Mouse (Mus musculus) kidney, adult 9 months (tissue): ENCODE results near the gene Crat.
A peak's percentile ranks its signal among the peaks of the same experiment; 100 is the strongest.

Experiments
- DNase-seq: peaks from one replicate; pipeline ENCODE4 v3.0.0; 2022

Crat gene

DNA sequence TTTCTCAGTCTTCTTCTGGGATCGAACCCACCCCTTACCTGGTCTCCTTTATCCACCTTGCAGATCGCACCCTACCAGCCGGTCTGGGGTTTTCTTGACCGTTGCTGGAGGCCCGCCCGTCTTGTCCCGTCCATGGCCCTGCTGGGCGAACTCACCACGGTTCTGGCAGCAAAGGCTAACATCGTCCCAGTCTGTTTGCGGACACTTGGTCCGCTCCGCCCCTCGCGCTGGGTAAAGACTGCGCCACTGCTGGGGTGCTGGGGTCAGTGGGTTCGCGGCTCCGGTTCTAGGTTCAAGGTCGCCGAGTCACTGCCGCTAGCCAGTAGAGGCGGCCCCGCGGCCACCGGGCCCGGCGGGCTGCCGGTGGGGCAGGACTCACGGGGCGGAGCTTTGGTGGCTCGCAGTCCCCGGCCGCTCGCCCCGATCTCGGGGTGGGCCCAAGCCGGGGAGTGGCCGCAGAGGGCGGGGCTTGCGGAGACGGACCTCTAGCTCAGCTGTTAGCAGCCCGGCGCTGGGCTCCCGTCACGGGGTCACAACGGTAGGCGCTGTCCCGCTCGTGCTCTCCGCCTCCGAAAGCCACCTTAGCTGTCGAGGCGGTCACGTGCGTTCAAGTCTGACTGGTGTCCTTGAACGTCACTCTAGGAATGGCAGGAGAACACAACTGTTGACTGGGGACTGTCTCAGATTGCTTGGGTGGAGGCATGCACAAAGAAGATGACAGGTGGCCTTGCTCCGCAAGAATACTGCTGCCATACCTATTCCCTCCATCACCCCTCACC lies at the start of gene Crat:
Gene Crat (minus strand): TSS at position 657 of the 779 bp plus-strand sequence.
- peak; percentile 98 for DNase-seq

DNA sequence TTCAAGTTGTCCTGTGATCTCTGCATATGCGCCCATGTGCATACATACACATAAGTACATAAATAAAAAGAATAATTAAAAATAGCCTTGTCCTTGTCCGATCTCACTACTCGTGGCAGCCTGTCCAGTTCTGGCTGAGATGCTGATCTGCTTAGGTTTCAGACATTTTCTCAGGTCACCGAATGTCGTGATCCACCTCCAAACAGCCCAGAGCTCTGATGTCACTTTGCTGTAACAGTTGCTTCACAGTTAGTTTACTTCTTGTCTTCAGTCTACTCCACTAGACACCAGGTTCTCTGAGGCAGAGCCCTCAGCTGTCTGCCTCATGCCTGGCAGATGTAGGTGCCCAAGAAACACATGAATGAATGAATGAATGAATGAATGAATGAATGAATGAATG lies 48.8 kb upstream of the Crat start:
- no peak for DNase-seq

DNA sequence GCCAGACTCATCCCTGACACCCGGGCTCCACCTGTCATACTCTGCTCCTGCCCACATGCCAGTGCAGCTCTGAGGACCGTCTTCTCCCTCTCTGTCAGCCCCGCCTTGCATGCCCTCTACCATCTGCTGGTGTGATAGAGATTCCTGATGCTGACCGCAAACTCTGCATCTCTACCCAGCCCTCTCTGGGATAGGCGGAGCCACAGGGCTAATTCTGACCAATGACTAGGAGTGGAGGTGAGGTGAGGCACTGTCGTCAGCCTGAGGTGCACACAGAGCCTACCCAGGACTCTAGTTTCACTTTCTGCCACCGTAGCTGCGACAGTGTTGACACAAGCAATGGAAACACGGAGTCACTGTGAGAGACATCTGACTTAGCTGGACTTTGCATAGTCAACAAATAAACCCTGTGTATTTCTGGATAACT lies 48.3 kb upstream of the Crat start:
- peak; percentile 85 for DNase-seq

DNA sequence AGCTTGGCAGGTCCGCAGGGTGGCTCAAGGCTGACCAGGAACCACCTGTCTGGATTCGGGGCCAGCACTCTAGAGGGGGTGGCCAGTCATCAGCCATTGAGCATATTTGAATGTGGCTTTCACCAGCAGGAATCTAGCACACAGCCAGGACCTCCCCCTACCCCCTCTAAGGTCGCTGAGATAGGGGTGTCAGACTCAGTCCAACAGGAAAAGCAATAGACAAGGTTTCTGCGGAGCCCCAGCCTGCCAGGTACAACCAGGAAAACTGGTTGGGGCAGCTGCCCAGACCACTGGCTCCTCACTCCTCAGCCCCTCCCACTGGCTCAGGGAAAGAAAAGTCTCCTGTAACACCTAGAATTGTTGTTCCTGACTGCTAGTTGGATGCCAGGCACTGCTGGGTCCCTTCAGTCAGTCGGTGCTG lies 47.7 kb upstream of the Crat start:
- DNase-seq = peak; percentile 79

DNA sequence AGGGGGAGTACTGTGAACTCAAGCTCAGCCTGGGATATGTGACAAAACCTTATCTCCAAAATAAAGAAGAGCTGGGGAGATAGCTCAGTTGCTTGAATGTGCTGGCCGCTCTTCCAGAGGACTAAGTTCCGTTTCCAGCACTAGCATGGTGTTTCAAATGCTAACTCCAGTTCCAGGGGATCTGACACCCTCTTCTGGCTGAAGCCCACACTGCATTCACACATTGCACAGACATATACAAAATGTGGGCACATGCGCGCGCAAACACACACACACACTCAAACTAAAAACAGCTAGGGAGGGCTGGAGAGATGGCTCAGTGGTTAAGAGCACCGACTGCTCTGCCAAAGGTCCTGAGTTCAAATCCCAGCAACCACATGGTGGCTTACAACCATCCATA lies 43.6 kb upstream of the Crat start:
- no peak for DNase-seq

DNA sequence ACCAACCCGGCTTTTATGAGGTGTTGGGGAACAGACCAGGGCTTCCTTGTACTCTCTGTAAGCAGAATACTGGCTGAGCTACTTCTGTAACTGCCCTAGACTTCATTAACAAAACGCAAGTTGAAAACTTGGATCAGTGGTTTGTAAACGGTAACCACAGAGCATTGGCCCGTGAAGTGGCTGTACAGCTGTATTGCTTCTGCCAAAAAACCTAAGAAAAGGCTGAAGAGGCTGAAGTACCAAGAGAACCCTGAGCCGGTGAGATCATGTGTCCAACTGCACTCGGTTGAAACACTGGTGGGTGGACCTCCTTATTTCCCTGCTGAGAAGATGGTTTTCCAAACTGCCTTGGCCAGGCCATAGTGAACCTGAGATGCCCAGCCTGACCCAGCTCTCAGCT lies 42.7 kb upstream of the Crat start:
- DNase-seq = peak; percentile 90

DNA sequence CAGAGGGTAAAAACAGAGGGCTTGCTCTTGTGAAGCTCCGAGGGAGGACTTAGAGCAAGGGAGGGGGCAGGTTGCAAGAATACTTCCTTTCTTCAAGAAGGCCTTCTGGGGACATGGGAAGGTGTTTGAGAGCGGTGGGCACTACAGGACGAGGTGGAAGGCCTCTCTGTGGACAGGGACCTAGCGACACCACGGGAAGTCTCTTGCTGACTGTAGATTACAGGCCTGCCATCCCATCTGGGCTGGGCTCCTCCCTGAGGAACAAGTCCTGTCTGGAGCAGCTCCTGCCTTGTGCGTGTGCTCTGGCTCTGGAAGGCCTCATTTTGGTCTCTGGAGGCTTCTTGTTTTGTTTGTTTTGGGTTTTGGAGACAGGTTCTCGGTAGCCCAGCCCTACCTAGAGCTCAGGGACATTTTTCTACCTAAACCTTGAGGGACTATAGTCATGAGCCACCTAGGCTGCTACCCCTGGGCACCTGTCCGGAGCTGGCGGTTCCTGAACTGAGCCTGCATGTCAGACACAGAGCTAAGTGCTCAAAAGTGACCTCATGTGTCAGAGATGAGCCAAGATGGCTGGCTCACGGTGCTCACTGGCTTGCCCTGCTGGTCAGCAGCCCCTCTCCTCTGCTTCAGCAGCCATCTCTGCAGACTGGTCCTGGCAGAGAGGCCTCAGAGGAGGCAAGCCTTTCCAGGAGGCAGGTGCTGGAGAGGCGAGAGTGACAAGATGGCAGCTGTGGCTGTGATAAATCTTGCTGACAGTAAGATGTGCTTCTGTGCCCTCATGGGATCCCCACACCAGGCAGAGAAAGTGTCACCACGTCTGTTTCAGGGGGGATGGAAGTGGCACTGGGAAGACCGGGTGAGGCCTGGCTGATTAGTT lies 40.7 kb upstream of the Crat start:
- no peak for DNase-seq

DNA sequence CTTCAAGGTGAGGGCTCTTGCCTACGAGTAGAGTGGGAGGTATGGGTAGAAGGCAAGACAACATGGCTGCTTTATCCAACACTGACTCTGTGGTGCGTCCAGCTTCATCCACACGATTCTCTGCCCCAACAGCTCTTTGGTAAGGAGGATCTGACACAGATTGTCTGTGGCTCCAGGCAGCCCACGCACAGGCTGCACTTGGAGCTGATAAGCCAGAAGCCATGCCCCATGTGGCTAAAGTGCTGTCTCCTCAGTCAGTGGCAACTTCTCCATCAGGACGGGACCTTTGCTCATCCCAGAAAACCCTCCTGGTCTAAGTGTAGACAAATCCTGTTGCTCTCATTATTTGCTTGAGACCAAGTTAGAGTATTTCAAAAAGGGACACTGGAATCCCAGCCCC lies 39.0 kb upstream of the Crat start:
- no peak for DNase-seq

DNA sequence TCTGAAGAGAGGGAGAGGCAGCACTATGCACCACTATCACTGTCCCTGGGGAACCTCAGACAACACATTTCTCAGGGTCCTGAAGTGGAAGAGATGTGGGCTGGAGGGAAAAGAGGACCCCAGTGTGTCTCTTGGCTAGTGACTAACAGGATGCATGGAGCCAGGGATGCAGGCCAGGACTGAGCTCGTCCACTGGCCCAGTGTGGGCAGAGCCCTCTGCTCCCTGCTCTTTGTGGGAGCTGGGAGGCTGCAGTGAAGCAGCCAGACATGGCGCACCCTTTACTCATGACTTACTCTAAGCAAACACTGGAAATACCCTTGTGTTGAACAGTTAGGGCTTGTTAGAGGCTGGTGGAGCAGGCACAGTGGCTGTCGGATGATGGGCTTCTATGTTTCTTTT lies 38.0 kb upstream of the Crat start:
- DNase-seq = no peak

DNA sequence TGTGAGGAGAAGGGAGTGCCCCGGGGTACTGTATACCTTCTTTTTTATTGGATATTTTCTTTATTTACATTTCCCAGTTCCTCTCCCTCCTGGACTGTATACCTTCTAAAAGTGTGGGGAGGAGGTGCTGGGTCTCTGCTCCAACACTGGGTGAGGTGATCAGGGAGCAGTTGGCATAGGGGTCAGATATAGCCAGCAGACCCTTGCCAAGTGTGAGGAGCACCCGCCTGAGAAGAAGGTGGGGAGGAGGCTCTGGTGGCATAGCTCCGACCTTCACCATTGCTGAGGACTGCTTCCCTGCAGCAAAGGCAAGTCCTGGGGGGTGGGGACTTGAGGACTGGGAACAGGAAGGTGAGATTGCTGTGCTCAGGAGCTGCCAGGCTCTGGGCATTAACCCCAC lies 35.9 kb upstream of the Crat start:
- no peak for DNase-seq

DNA sequence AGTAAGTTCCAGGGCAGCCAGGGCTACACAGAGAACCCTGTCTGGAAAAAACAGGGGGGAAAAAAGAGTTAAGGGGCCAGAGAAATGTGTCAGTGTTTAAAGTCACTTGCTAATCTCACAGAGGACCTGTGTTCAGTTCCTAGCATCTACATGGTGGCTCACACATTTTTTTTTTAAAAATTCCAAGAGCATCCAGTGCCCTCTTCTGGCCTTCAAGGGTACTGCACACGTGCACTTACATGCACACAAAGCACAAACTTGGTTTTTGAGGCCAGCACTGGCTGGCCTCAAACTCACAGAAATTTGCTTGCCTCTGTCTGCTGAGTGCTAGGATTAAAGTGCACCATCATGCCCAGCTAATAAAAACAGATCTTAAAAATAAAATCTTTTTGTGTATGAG lies 34.9 kb upstream of the Crat start:
- DNase-seq = no peak

DNA sequence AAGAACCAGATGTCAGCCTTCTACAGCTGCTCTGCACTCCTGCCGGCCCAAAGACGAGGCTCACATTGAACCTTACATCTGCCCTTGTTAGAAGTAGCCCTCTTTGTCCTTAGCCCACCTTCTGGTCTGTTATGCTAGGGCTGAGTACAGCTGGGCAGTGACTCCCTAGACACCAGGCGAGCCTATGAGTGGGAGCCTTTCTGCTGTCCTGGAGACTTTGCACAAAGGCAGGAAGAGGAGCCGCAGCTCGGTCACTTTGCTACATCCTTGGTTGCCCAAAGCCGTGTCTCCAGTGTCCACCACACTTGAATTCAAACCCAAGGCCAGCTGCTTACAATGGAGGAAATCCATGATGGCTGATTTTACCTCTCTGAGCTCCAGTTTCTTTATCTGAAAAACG lies 32.8 kb upstream of the Crat start:
- no peak for DNase-seq

DNA sequence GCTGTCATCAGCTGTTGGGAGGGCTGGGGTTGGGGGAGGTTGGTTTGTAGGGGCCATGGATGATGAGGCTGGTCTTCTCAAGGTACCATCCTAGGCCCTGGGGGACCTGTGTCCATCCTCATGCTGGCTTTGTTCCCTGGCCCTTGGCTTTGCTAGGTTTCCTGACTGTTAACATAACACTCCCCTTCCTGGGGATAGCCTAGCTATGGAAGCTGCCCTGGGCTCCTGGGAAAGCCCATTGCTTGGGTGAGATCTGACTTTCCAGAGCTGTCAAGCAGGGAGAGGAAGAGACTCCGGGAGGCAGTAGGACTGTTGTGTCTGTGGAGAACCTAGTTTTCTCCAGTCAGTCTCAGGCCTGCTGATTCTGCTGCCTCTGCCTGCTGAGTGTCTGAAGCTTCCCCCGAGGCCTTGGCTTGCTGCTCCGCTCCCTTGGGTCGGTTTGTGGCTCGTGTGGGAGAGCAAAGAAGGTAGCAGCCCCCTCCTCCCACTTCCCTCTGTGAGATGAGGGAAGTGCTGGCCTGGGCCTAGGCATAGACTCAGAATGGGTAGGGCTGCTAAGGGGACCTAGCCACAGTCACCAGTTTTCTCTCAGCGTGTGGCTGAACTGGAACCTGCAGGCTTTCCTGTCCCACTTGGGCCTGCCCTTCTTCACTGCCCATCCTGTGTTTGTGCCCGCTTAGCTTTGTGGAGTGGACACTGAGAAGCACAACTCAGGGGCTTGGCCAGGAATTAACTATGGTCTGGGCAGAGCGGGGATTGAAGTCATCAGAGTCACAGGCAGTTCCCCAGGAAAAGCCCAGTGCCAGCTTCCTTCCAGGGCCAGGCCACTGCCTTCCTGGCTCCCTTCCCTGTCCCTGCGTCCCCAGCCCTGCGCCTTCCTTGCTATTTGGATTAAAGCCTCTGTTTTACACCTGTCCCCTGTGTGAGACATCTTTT lies 31.5 kb upstream of the Crat start:
- DNase-seq = no peak

DNA sequence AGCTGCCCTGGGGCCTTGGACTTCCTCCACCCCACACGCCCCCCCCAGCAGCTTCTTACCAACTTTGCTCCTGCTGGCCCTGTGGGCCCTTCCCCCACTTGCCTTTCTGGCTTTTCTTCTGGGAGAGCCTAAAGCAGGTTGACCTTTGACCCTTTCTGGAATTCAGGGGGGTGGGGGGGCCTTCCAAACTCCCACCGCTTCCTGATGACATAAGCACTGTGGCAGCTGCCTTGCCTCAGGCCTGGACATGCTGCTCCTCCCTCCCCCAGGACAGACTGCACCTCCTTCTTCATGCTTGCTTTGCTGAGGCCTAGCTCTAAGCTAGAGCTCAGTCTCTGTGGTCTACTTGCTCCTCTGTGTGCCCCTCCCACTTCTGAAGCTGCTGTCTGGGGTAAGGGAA lies 29.7 kb upstream of the Crat start:
- DNase-seq = peak; percentile 77

DNA sequence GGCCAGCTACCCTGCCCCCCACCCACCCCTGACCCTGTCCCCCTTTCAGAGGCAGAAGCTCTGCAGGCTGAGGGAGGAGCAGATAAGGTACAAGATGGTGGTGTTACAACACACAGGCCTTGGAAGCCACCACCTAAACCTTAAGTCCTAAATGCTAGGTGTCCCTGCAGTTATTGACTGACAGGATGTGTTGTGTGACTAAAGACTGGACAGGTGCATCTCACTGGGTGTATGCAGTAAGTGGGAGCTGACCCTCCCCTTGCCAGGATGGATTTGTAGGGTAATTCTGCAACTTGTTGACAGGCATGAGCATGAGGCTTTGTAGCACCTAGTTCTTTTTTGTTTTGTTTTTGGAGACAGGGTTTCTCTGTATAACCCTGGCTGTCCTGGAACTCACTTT lies 28.8 kb upstream of the Crat start:
- no peak for DNase-seq

DNA sequence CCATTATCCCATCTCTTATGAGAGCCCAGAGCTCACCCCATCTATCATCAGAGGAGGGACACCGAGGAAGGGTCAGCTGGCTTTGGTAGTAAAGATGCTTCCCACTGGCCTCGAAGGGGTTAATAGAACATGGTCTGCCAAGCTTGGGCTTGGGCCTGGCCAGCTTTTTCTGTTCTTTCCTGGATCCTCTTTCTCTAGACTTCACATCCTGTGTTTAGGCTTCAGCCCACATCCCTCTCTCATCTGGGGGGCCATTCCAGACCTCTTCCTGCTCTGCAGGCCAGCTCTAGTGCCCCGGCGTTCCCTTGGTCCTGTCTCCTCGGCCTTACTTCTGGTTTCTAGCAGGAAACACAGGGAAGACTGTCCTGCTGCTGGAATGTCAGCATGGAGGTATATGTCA lies 28.4 kb upstream of the Crat start:
- no peak for DNase-seq

DNA sequence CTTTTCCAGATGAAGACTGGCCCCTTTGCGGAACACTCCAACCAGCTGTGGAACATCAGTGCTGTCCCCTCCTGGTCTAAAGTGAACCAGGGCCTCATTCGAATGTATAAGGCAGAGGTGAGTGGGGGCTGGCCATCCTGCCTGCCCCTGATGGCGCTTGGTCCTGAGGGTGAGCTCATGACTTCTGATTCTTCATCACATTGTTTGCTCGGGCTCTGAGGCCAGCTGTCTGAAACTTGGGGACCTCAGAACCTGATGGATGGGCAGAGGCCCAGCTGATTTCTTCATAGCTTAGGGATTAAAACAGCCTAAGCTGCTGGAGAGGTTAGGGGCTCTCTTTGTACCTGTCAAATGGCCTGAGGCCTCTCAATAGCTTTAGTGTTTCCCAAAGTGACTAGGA lies 27.7 kb upstream of the Crat start:
- DNase-seq = no peak

DNA sequence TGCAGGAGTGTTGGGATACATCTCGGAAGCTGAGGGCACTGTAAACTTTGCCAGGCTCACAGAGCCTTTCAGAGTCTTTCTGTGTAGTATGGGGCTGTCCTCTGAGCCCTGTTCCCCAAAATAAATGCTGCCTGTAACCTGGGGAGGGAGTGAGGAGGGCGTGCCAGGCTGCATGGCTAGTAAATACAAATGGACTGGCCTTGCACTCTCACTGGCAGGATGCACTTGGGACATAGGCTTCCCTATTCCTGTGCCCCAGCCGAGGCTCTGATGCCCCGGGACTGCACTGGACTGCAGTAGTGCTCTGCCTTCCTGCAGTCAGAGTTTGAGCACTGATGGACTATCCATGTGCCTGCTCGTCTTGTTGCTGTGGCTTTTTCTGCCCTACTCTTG lies 26.9 kb upstream of the Crat start:
- no peak for DNase-seq

DNA sequence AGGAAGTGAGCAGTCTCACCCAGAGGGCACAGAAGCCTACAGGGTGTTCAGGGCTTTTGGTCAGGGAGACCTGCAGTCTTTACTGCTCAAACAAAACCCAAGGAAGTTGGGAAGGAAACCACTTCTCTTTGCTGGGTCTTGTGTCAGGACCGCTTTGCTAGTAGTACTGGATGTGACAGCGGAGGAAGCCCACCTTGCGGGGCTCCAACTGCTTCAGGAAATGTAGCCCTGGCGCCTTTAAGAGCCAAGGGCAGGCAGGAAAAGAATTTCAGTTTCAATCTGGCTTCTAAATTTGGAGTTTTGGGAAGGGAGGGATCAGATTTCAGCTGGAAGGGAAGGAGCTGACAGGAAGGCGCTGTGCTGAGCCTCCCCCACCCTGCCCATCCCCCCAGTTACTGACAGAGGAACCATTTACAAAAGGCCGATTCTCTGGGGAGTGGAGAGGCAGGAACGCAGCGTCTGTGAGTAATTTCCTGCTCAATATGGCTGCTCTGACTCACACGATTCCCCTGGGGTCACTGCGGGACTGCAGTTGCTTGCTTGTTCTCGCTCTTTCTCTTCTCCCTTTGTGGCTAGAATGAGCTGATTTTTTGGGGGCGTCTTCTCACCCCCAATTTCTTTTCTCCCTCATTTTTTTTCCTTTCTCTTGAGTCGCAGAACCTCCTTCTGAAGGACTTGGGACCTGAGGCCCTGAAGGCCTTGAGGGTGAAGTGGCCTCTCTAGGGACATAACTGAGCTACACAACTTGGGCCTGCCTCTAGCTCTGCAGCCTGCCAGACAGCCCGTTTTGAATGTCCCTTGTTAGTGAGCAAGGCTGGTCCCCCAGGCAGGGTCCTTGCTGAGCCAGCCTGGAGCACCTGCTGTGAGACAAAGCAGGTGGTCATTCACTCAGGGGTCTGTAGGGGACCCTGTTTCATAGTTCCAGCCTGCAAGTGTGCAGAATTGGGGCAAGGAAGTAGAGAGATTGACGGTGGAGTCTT lies 26.2 kb upstream of the Crat start:
- DNase-seq = peak; percentile 90

DNA sequence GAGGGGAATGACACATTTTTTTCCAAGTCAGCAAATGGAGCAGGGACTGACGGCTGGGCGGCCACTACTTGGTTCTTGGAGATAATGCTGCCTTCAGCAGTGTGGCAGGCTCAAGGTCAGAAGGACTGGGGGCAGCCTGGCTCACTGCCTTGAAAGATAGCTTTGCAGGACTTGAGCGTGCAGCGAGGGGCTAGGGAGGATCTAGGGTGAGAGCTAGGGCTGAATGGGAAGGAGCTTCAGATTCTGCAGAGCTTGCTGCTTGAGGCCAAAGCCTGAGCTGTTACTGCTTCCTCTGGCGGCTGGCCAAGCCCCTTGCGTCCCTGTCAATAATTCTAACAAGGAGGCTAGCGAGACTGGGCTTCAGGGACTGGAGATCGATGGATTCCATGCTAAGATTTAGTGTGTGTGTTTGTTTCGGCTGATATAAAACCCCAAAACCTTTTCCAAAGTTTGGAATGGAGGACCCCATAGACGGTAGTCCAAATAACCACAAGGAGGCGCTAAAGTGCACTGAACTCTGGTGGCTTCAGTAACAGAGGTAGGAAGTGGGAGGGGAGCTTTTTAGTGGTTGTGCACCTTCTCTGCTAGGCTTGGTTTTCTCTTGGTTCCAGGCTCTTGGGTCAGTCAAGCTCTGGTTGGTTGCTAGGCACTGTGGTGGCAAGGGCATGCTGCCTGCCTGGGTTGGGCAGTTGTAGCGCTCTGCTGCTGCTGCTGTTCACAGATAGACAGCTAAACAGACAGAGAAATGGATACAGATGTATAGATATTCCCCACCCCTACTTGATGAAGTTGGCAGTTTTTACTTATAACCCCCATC lies 25.3 kb upstream of the Crat start:
- peak; percentile 93 for DNase-seq

DNA sequence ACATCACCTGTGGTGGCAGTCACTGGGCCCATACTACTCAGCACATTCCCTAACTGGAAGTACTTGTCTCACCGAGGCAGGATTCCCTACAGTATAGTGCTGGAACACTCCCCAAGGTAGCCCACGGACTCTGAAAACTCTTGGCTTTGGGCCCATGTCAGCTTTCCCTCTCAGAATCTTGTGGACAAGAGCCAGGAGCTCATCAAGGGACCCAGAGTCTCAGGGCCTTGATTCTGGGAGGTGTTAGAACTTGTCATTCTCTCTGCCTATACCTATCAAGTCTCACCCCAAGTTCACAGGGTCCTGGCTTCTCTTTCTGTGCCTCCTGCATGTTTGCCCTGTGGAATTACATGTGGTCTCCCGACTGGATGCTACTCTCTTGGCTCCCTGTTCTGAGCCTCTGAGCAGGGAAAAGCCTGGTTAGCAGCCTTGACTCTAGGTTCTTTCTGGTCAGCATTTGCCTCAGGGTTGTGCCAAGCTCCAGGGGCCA lies 24.6 kb upstream of the Crat start:
- DNase-seq = peak; percentile 77
